Mouse (Mus musculus): ENCODE measurements around the gene Gab1. TPM values are rescaled to one million over a fixed set of nuclear protein-coding genes. Genes with fewer than 3 reads are reported as not detected.

The Gab1 gene
- polyA plus RNA-seq, 1 experiment from 2014 or later = 14.9 TPM

GRCm38 (mm10) chr8:80868801-80869323, 11.5 kb downstream of the Gab1 start:
- ATAC-seq (replicated peaks; ENCODE audit: low FRiP score, low read depth) (no peak), DNase-seq (ENCODE audit: low spot score) (no peak)
- TF ChIP-seq CTCF (IDR thresholded peaks at IDR 0.05; ENCODE audit: low read depth) = no peak
- H3K36me3 ChIP-seq (ENCODE audit: insufficient read depth, low read length) = no peaks in the 10 kb centered on the region
- no peak overlapping the region for H3K4me3 ChIP-seq (replicated peaks; ENCODE audit: low read depth, low read length)
- H3K4me2 ChIP-seq (ENCODE audit: low read length) = no peak overlapping the region
- peak overlapping the region; percentile 25; the same call in 1 of the 2 replicates for H3K27ac ChIP-seq
- WGBS = 45% methylated on average over 11 of the region's 11 CpGs
- H3K9me3 ChIP-seq (replicated peaks; ENCODE audit: low read length) = no peaks in the 10 kb centered on the region
- H3K4me1 ChIP-seq (replicated peaks; ENCODE audit: insufficient read depth, low read length) = peaks cover 14% of the 10 kb centered on the region
- no peaks in the 10 kb centered on the region for H3K27me3 ChIP-seq (ENCODE audit: insufficient read depth, low read length)
- H3K9ac ChIP-seq (ENCODE audit: low read depth, low read length) = no peak overlapping the region

GRCm38 (mm10) chr8:80868006-80868702, 12.2 kb downstream of the Gab1 start:
- Histone ChIP-seq H3K9me3 (replicated peaks; ENCODE audit: low read length) (no peaks in the 10 kb centered on the region), H3K9ac (ENCODE audit: low read depth, low read length) (no peak overlapping the region), H3K36me3 (ENCODE audit: insufficient read depth, low read length) (no peaks in the 10 kb centered on the region), H3K4me1 (replicated peaks; ENCODE audit: insufficient read depth, low read length) (peaks cover 18% of the 10 kb centered on the region), H3K27me3 (ENCODE audit: insufficient read depth, low read length) (no peaks in the 10 kb centered on the region), H3K4me2 (ENCODE audit: low read length) (no peak overlapping the region), H3K4me3 (replicated peaks; ENCODE audit: low read depth, low read length) (no peak overlapping the region), H3K27ac (no peak overlapping the region)
- no peak for TF ChIP-seq CTCF (IDR thresholded peaks at IDR 0.05; ENCODE audit: low read depth)
- ATAC-seq (replicated peaks; ENCODE audit: low FRiP score, low read depth) (no peak), DNase-seq (ENCODE audit: low spot score) (no peak)
- WGBS = 82% methylated on average over 12 of the region's 12 CpGs

- 81% methylated on average over 3 of the region's 3 CpGs for WGBS
- no peak overlapping the region for H3K4me2 ChIP-seq (ENCODE audit: low read length)
- H3K27me3 ChIP-seq (ENCODE audit: insufficient read depth, low read length) = no peaks in the 10 kb centered on the region
- H3K27ac ChIP-seq = no peak overlapping the region
- H3K36me3 ChIP-seq (ENCODE audit: insufficient read depth, low read length) = no peaks in the 10 kb centered on the region
- no peaks in the 10 kb centered on the region for H3K9me3 ChIP-seq (replicated peaks; ENCODE audit: low read length)
- no peak for TF ChIP-seq CTCF (IDR thresholded peaks at IDR 0.05; ENCODE audit: low read depth)
- no peak overlapping the region for H3K9ac ChIP-seq (ENCODE audit: low read depth, low read length)
- H3K4me1 ChIP-seq (replicated peaks; ENCODE audit: insufficient read depth, low read length) = peaks cover 18% of the 10 kb centered on the region
- DNase-seq (ENCODE audit: low spot score) (no peak), ATAC-seq (replicated peaks; ENCODE audit: low FRiP score, low read depth) (no peak)
- no peak overlapping the region for H3K4me3 ChIP-seq (replicated peaks; ENCODE audit: low read depth, low read length)
These were observed 12.7 kb downstream of the Gab1 start for GRCm38 (mm10) chr8:80867598-80867997.

GRCm38 (mm10) chr8:80865181-80865784, 15.0 kb downstream of the Gab1 start:
- H3K27ac ChIP-seq = no peak overlapping the region
- WGBS = 78% methylated on average over 8 of the region's 8 CpGs
- peaks cover 10% of the 10 kb centered on the region; the same call in 1 of the 2 replicates for H3K4me1 ChIP-seq (replicated peaks; ENCODE audit: insufficient read depth, low read length)
- no peak overlapping the region for H3K4me2 ChIP-seq (ENCODE audit: low read length)
- no peak for ATAC-seq (replicated peaks; ENCODE audit: low FRiP score, low read depth)
- no peaks in the 10 kb centered on the region for H3K27me3 ChIP-seq (ENCODE audit: insufficient read depth, low read length)
- TF ChIP-seq CTCF (IDR thresholded peaks at IDR 0.05; ENCODE audit: low read depth) = peak; percentile 32; the same call in 1 of the 2 replicates
- H3K4me3 ChIP-seq (replicated peaks; ENCODE audit: low read depth, low read length) = no peak overlapping the region
- no peaks in the 10 kb centered on the region for H3K9me3 ChIP-seq (replicated peaks; ENCODE audit: low read length)
- no peak overlapping the region for H3K9ac ChIP-seq (ENCODE audit: low read depth, low read length)
- no peak for DNase-seq (ENCODE audit: low spot score)
- no peaks in the 10 kb centered on the region for H3K36me3 ChIP-seq (ENCODE audit: insufficient read depth, low read length)

- DNase-seq (ENCODE audit: low spot score) = no peak
- no peak for TF ChIP-seq CTCF (IDR thresholded peaks at IDR 0.05; ENCODE audit: low read depth)
- Histone ChIP-seq H3K36me3 (ENCODE audit: insufficient read depth, low read length) (no peaks in the 10 kb centered on the region), H3K4me3 (replicated peaks; ENCODE audit: low read depth, low read length) (no peak overlapping the region), H3K27me3 (ENCODE audit: insufficient read depth, low read length) (no peaks in the 10 kb centered on the region), H3K27ac (no peak overlapping the region), H3K4me1 (replicated peaks; ENCODE audit: insufficient read depth, low read length) (peaks cover 6% of the 10 kb centered on the region; the same call in 1 of the 2 replicates), H3K9me3 (replicated peaks; ENCODE audit: low read length) (no peaks in the 10 kb centered on the region), H3K9ac (ENCODE audit: low read depth, low read length) (no peak overlapping the region), H3K4me2 (ENCODE audit: low read length) (no peak overlapping the region)
- 69% methylated on average over 5 of the region's 5 CpGs for WGBS
- no peak for ATAC-seq (replicated peaks; ENCODE audit: low FRiP score, low read depth)
These were observed 16.9 kb downstream of the Gab1 start for GRCm38 (mm10) chr8:80863393-80863792.

GRCm38 (mm10) chr8:80859180-80859775, 21.0 kb downstream of the Gab1 start:
- H3K36me3 ChIP-seq (ENCODE audit: insufficient read depth, low read length) = no peaks in the 10 kb centered on the region
- DNase-seq (ENCODE audit: low spot score) = no peak
- no peak overlapping the region for H3K4me3 ChIP-seq (replicated peaks; ENCODE audit: low read depth, low read length)
- TF ChIP-seq CTCF (IDR thresholded peaks at IDR 0.05; ENCODE audit: low read depth) = no peak
- 97% methylated on average over 26 of the region's 26 CpGs for WGBS
- H3K9me3 ChIP-seq (replicated peaks; ENCODE audit: low read length) = no peaks in the 10 kb centered on the region
- ATAC-seq (replicated peaks; ENCODE audit: low FRiP score, low read depth) = no peak
- no peak overlapping the region for H3K9ac ChIP-seq (ENCODE audit: low read depth, low read length)
- H3K27ac ChIP-seq = no peak overlapping the region
- H3K27me3 ChIP-seq (ENCODE audit: insufficient read depth, low read length) = no peaks in the 10 kb centered on the region
- H3K4me2 ChIP-seq (ENCODE audit: low read length) = no peak overlapping the region
- H3K4me1 ChIP-seq (replicated peaks; ENCODE audit: insufficient read depth, low read length) = peaks cover 4% of the 10 kb centered on the region

All from kidney, postnatal 0 days (tissue).